Mouse (Mus musculus): Measurements from ENCODE around the gene Dner.
"Not testable (repeated sequence)": the region's sequence is repeated elsewhere in the genome, so short reads cannot be mapped to it uniquely, and the experiment has no call there.

Dner gene

GRCm38 (mm10) chr1:84395928-84396327, 300.1 kb downstream of the Dner start:
- DNase-seq (ENCODE audit: low spot score in 2 of 2) = no peak

GRCm38 (mm10) chr1:84390961-84391360, 305.1 kb downstream of the Dner start:
- DNase-seq (ENCODE audit: low spot score in 2 of 2) = no peak

- DNase-seq (ENCODE audit: low spot score in 2 of 2) = no peak
Observed at GRCm38 (mm10) chr1:84387616-84388015, 308.4 kb downstream of the Dner start.

DNA sequence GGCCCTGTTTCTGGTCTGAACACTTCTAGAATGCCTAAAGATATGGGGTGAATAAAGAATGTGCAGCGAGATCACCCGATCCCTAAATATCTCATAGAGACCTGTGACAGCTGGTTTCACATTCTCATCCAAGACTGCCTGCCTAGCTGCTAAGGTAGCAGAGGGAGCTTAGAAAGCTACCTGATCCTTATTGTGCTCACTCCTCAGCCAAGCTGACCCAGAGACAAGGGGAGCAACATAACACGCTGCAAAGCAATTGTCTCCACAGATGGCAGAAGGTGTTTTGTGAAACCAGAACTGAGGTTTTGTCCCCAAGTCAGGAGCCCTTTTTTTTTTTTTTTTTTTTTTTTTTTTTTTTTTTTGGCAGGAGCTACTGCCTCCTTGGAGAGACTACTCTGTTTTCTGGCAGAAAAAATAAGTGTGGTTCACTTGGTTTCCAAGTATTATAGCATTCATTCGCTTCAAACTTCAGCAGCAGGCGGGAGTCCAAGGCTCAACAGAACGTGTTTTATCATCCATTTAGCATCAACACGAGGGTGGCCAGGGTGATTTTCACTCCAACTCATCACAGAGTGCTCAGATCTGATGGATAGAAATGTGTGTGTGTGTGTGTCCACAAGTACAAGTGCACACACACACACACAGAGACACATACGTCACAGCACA, 309.4 kb downstream of the Dner start:
- DNase-seq (ENCODE audit: low spot score in 2 of 2) = no peak

GRCm38 (mm10) chr1:84382709-84383108, 313.3 kb downstream of the Dner start:
- no peak for DNase-seq (ENCODE audit: low spot score in 2 of 2)

DNA sequence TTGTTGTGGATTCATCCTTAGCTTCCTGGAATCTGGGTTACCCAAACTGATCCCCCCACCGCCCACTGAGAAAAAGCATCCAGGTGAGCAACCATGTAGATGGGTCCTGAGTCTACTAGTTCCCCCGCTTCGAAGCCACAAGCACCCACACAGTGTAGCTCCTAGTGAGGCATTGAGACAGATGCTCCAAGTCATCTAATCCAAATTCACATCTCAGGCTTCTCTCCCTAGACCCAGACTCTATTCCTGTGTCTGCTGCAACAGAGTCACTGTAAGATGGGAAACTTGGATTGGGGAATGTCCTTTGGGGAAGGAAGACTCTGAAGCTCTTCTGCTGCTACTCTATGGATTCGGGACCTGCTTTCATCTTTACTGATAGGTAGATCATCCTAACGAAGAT, 314.0 kb downstream of the Dner start:
- no peak for DNase-seq (ENCODE audit: low spot score in 2 of 2)

GRCm38 (mm10) chr1:84380895-84381294, 315.1 kb downstream of the Dner start:
- DNase-seq (ENCODE audit: low spot score in 2 of 2) = no peak

DNA sequence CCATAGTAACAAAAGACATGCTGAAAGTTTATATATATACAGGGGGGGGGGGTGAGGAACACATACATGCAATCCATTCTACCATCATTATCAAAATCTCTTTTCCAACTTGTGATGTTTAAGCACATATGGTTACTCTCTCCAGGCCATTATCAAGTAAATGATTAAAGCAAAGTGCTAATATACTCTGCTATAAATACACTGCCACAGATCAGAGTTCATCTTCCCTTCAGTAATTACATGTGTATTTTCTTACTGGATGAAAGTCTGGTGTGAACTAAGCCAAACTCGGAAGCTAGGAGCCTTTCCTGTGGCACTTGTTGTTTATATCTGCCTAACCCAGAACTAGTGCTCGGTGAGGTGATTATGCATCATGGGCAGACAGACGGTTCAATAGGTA, 328.3 kb downstream of the Dner start:
- DNase-seq (ENCODE audit: low spot score in 2 of 2) = no peak

DNA sequence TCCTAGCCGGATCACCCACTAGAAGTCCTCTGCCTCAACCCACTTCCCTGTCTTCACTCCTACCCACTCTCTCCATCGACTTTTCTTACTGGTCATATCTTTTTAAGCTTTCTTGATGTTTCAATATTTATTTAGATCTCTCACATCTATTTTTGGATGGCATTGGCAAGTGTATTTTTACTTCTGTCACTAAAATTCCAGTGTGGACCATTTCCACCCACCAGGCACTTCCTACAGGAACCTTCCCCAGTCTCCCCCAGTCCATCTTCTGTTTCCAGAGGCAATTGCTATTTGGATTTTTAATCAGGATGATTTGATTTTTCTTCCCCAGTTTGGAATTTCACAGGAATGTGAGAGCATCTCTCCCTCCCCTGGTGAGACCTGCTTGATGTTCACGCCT, 329.5 kb downstream of the Dner start:
- no peak for DNase-seq (ENCODE audit: low spot score in 2 of 2)

DNA sequence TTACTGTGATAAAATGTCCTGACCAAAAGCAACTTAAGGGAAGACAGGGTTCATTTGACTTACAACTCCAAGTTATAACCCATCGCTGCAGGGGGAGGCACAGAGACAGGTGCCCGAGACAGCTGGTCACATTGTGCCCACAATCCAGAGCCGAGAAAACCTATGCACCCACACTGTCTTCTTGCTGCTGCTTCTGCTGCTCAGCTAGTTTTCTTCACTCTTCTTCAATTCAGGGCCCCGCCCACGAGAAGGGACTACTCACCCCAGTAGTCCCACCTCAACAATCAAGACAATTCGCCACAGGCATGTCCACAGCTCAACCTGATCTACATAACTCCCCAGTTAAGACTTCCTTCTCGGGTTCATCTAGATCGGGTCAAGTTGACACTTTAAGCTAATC, 332.1 kb downstream of the Dner start, which contains the start of gene Pid1:
TSS of gene Pid1 (minus strand) at position 214 of the 400 bp plus-strand sequence.
- no peak for DNase-seq (ENCODE audit: low spot score in 2 of 2)

GRCm38 (mm10) chr1:84362709-84363617, 333.1 kb downstream of the Dner start:
- no peak for DNase-seq (ENCODE audit: low spot score in 2 of 2)

DNA sequence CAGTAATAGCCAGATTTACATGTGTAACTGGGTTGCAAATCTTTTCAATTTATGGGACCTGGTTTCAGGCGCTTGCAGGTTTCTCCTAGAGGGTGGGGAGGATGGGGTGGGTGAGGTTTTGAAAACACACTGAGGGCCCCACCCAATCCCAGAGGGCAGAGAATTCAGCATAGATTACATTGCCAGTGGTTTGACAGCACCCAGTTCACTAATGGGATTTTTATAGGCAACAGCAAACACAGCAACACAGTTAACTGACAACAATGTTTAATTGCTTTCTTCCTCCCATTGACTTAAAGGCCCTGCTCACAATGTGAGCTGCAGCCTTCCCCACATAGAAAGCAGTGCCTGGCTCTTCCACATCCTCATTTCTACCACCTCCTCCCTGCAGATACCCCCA, 333.8 kb downstream of the Dner start:
- no peak for DNase-seq (ENCODE audit: low spot score in 2 of 2)

- no peak for DNase-seq (ENCODE audit: low spot score in 2 of 2)
Observed at GRCm38 (mm10) chr1:84361389-84361788, 334.6 kb downstream of the Dner start.

DNA sequence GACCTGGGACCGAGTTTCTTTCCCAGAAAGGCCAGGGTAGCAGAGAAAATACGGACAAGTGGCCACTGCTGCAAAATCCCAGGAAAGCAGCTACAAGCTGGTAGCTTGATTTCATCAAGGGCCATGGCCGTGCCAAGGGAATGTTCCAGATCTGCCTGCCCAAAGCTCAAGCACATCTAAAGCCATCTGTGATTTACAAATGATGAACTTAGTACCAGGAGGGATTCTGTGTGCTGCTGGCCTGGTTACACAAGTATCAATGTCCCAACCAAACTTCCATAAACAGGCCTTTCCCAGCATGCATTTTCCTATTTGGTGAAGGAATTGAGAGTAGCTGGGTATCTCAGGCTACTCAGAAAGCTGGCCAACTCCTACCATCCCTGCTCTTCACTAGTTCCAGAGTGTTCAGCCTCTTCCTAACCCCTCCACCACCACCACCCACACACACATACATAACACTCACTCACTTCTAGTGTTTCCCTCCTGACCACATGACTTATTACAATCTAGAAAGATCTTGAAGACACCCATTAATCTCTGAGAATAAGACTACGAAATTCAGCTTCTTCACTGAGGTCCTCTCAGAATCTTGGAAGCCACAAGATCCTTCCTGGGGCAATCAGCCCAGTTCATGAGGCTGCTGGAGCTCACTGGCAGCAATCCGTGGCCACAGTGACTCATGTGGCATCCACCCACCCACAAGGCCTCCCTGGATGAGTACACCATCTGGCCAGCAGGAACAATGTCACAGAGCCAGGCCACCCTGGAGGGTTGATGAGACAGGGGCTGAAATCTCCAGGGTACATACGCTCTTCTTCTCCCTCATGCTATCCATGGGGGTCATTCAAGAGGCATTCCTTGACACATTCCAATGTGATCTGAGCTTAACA, 336.2 kb downstream of the Dner start:
- DNase-seq (ENCODE audit: low spot score in 2 of 2) = no peak

GRCm38 (mm10) chr1:84357216-84357615, 338.8 kb downstream of the Dner start:
- no peak for DNase-seq (ENCODE audit: low spot score in 2 of 2)

- no peak for DNase-seq (ENCODE audit: low spot score in 2 of 2)
Observed at GRCm38 (mm10) chr1:84350262-84350661, 345.8 kb downstream of the Dner start.

DNA sequence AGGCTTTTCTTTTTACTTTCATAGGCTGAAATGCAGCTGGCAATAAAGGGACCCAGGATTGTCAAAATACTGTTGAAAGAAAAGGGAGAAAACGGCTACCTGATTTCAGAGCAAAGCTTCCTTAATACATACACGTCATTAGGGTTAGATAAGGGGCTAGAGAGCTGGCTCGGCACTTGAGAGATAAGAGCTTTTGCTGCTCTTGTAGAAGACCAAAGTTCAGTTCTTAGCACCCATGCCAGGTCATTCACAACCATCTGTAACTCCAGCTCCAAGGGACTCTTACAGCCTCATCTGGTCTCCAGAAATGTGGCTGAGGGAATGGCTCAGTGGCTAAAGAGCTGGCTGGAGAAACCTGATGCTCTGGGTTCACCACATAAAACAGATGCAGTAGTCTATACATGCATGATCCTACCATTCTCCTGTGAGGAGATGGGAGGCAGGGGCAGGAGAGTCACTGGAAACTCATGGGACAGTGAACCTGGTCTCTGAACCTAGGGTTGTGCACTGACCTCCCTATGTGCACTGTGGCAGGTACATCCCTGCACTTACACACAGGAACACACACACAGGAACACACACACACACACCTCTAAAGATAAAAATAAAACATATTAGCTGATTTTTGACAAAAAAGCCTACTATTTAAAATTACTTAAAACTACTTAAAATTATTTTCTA, 348.1 kb downstream of the Dner start:
- DNase-seq (ENCODE audit: low spot score in 2 of 2) = no peak

DNA sequence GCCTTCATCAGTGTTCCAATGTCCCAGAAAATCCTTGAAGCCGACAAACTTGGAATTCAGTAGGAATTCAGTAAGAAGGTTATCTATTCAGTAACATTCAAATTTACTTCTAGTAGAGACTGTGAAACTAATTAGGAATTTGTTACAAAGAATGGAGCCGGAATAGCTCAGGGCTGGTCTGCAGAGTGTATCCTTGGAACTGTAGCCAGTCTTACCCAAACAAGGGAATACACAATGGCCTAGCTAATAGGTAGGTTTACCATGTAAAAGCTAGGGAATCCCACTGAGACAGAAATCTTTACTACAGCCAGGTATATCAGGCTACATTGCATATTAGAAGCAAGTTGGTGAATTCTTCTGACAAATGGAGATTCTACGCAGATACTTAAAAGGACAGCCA, 363.2 kb downstream of the Dner start:
- DNase-seq (ENCODE audit: low spot score in 2 of 2) = not testable (repeated sequence)

- DNase-seq (ENCODE audit: low spot score in 2 of 2) = not testable (repeated sequence)
Observed at GRCm38 (mm10) chr1:84331861-84332260, 364.2 kb downstream of the Dner start.

DNA sequence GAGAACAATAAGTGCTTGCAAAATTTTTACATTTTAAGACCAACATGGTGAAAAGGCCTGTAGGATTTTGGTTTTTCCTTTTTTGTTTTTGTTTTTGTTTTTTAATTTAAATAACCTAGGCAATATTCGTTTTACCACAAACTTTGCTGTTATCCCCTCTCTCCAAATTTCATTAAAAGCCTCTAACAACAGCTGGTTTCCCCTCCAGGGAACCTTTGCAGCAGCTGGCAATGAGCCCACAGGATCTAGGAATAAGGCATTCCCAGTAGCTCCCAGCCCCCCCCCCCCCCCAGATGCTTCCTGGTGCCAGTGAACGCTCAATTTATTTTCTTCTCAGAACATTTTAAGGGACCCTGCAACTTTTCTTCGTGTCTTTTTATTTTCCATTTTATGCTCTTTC, 370.7 kb downstream of the Dner start:
- DNase-seq (ENCODE audit: low spot score in 2 of 2) = no peak

DNA sequence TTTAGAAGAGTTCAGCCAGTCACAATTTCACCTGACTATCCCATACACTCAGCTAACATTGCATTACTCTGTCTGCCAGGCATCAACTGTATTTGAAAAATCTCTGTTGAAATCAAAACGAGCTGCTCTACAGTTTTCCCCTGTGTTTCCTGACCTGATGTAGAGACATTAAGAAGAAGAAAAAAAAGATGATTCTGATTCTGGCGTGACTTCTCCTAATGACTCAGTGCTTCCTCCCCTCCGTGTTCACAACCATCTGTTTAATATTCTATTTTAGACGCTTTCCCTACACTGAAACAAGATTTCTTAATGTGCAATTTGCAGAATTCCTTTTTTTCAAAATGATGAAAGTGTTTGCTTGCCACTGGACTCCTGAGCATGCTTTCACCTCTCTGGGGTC, 374.7 kb downstream of the Dner start:
- no peak for DNase-seq (ENCODE audit: low spot score in 2 of 2)
